Mouse (Mus musculus): ENCODE results near the gene Ppil1.

The Ppil1 gene

GRCm38 (mm10) chr17:29263840-29264633, at the start of gene Ppil1:
Gene Ppil1, minus strand, starts transcription at chr17:29264186.
- ChIA-PET POLR2A (interaction anchor here in 3 of 4 experiments (0.6 to 2.2 kb wide), 23 partner anchors 14 to 239 kb away, joined by 3 to 8 read pairs (median 3); partner anchors contain the start of genes Mtch1 (in 1 of the 3) and Srsf3 (in 1 of the 3)), CTCF (interaction anchor here in 1 of 4 experiments (0.7 to 2.7 kb wide), 7 partner anchors 9 to 249 kb away, joined by 3 to 21 read pairs (median 4); no protein-coding TSS in a partner anchor)

GRCm38 (mm10) chr17:29313300-29313699, 49.3 kb upstream of the Ppil1 start:
- POLR2A ChIA-PET, result interaction anchor here in 1 of 4 experiments (0.5 to 1.4 kb wide), 4 partner anchors 9 to 301 kb away, joined by 3 to 4 read pairs (median 3); no protein-coding TSS in a partner anchor
- CTCF ChIA-PET, result interaction anchor here in 2 of 4 experiments (1.2 to 1.3 kb wide), 3 partner anchors 52 to 58 kb away, joined by 3 to 4 read pairs (median 3); no protein-coding TSS in a partner anchor

- CTCF ChIA-PET, result interaction anchor here in 3 of 4 experiments (1.1 to 1.4 kb wide), 5 partner anchors 9 to 59 kb away, joined by 3 to 4 read pairs (median 4); no protein-coding TSS in a partner anchor
- POLR2A ChIA-PET, result interaction anchor here in 2 of 4 experiments (0.6 to 1.4 kb wide), 6 partner anchors 8 to 59 kb away, joined by 3 to 5 read pairs (median 4); no protein-coding TSS in a partner anchor
Measured at GRCm38 (mm10) chr17:29312082-29312481, 48.1 kb upstream of the Ppil1 start.

GRCm38 (mm10) chr17:29311602-29312001, 47.6 kb upstream of the Ppil1 start:
- CTCF ChIA-PET, result interaction anchor here in 3 of 4 experiments (0.8 to 1.4 kb wide), 6 partner anchors 9 to 60 kb away, joined by 3 to 4 read pairs (median 4); partner anchors contain the start of gene BC004004 (in 1 of the 3)

GRCm38 (mm10) chr17:29310056-29310623, 46.2 kb upstream of the Ppil1 start:
- ChIA-PET POLR2A (interaction anchor here in 3 of 4 experiments (0.7 to 1.3 kb wide), 4 partner anchors 11 to 47 kb away, joined by 3 to 4 read pairs (median 3); partner anchors contain the start of gene BC004004 (in 1 of the 3)), CTCF (interaction anchor here in 1 of 4 experiments (0.6 kb wide), 1 partner anchor 56 kb away, joined by 4 read pairs; no protein-coding TSS in a partner anchor)

More at GRCm38 (mm10) chr17:29311602-29312001, 47.6 kb upstream of the Ppil1 start:
- POLR2A ChIA-PET, result interaction anchor here in 1 of 4 experiments (0.9 to 1.3 kb wide), 4 partner anchors 9 to 43 kb away, joined by 3 to 4 read pairs (median 4); partner anchors contain the start of gene BC004004

- POLR2A ChIA-PET, result interaction anchor here in 2 of 4 experiments (1.0 to 1.1 kb wide), 2 partner anchors 10 to 16 kb away, joined by 4 read pairs; no protein-coding TSS in a partner anchor
- CTCF ChIA-PET, result interaction anchor here in 2 of 4 experiments (0.5 to 4.8 kb wide), 6 partner anchors 8 to 428 kb away, joined by 3 to 24 read pairs (median 4); no protein-coding TSS in a partner anchor
Measured at GRCm38 (mm10) chr17:29305871-29306270, 41.9 kb upstream of the Ppil1 start.

GRCm38 (mm10) chr17:29305058-29305806, 41.2 kb upstream of the Ppil1 start:
- CTCF ChIA-PET, result interaction anchor here (0.5 to 4.8 kb wide), 14 partner anchors 8 to 673 kb away, joined by 3 to 24 read pairs (median 4); partner anchors contain the start of gene BC004004 (in 1 of the 4)
- POLR2A ChIA-PET, result interaction anchor here (0.6 to 1.6 kb wide), 9 partner anchors 10 to 133 kb away, joined by 3 to 7 read pairs (median 4); partner anchors contain the start of gene Mtch1 (in 1 of the 4)

GRCm38 (mm10) chr17:29304376-29305057, 40.5 kb upstream of the Ppil1 start:
- CTCF ChIA-PET, result interaction anchor here (0.5 to 4.8 kb wide), 12 partner anchors 36 to 673 kb away, joined by 3 to 24 read pairs (median 4); partner anchors contain the start of gene BC004004 (in 1 of the 4)
- POLR2A ChIA-PET, result interaction anchor here (0.6 to 2.2 kb wide), 15 partner anchors 8 to 132 kb away, joined by 3 to 7 read pairs (median 4); partner anchors contain the start of genes Mtch1 (in 1 of the 4) and Ppil1 (in 1 of the 4)

GRCm38 (mm10) chr17:29303856-29304255, 39.9 kb upstream of the Ppil1 start:
- CTCF ChIA-PET, result interaction anchor here in 3 of 4 experiments (1.1 to 4.8 kb wide), 10 partner anchors 10 to 89 kb away, joined by 3 to 24 read pairs (median 6); partner anchors contain the start of genes BC004004 (in 1 of the 3) and Fgd2 (in 1 of the 3)
- POLR2A ChIA-PET, result interaction anchor here (0.6 to 2.3 kb wide), 18 partner anchors 9 to 255 kb away, joined by 3 to 8 read pairs (median 4); partner anchors contain the start of genes Mtch1 (in 2 of the 4) and Ppil1 (in 1 of the 4)

- POLR2A ChIA-PET, result interaction anchor here (0.6 to 2.3 kb wide), 17 partner anchors 8 to 254 kb away, joined by 3 to 8 read pairs (median 3); partner anchors contain the start of genes Ppil1 (in 2 of the 4) and Mtch1 (in 1 of the 4)
- CTCF ChIA-PET, result interaction anchor here (0.6 to 4.8 kb wide), 25 partner anchors 8 to 747 kb away, joined by 3 to 24 read pairs (median 3); partner anchors contain the start of genes BC004004 (in 2 of the 4) and Fgd2 (in 1 of the 4)
Measured at GRCm38 (mm10) chr17:29303087-29303486, 39.1 kb upstream of the Ppil1 start.

- ChIA-PET POLR2A (interaction anchor here in 3 of 4 experiments (0.5 to 2.3 kb wide), 11 partner anchors 9 to 735 kb away, joined by 3 to 8 read pairs (median 4); partner anchors contain the start of genes Mtch1 (in 1 of the 3) and Ppil1 (in 1 of the 3)), CTCF (interaction anchor here (0.9 to 4.8 kb wide), 11 partner anchors 8 to 229 kb away, joined by 3 to 24 read pairs (median 4); partner anchors contain the start of gene BC004004 (in 2 of the 4))
Measured at GRCm38 (mm10) chr17:29302149-29302548, 38.2 kb upstream of the Ppil1 start.

- POLR2A ChIA-PET, result interaction anchor here in 3 of 4 experiments (0.9 to 1.1 kb wide), 3 partner anchors 40 to 229 kb away, joined by 3 to 4 read pairs (median 3); partner anchors contain the start of gene Mtch1 (in 1 of the 3)
- CTCF ChIA-PET, result interaction anchor here (0.6 to 4.8 kb wide), 12 partner anchors 13 to 1995 kb away, joined by 3 to 24 read pairs (median 4); partner anchors contain the start of gene BC004004 (in 1 of the 4)
Measured at GRCm38 (mm10) chr17:29301421-29301820, 37.4 kb upstream of the Ppil1 start.

- POLR2A ChIA-PET, result interaction anchor here (0.6 to 1.1 kb wide), 5 partner anchors 41 to 235 kb away, joined by 3 to 5 read pairs (median 3); partner anchors contain the start of gene Mtch1 (in 1 of the 4)
- CTCF ChIA-PET, result interaction anchor here (0.6 to 4.8 kb wide), 10 partner anchors 16 to 155 kb away, joined by 3 to 24 read pairs (median 4); no protein-coding TSS in a partner anchor
Measured at GRCm38 (mm10) chr17:29300926-29301325, 36.9 kb upstream of the Ppil1 start.

GRCm38 (mm10) chr17:29299282-29299681, 35.3 kb upstream of the Ppil1 start:
- ChIA-PET CTCF (interaction anchor here in 2 of 4 experiments (2.4 kb wide), 2 partner anchors 72 kb away, joined by 11 to 13 read pairs; no protein-coding TSS in a partner anchor), POLR2A (no interaction called here)

GRCm38 (mm10) chr17:29297813-29298212, 33.8 kb upstream of the Ppil1 start:
- CTCF ChIA-PET, result interaction anchor here (0.6 to 2.4 kb wide), 12 partner anchors 8 to 310 kb away, joined by 3 to 13 read pairs (median 5); partner anchors contain the start of gene BC004004 (in 3 of the 4)
- POLR2A ChIA-PET, result interaction anchor here in 3 of 4 experiments (0.5 to 1.4 kb wide), 7 partner anchors 12 to 1299 kb away, joined by 3 to 10 read pairs (median 3); no protein-coding TSS in a partner anchor
